24 mouse cellular contexts compared by ENCODE assay signal in the genomic region with DNA sequence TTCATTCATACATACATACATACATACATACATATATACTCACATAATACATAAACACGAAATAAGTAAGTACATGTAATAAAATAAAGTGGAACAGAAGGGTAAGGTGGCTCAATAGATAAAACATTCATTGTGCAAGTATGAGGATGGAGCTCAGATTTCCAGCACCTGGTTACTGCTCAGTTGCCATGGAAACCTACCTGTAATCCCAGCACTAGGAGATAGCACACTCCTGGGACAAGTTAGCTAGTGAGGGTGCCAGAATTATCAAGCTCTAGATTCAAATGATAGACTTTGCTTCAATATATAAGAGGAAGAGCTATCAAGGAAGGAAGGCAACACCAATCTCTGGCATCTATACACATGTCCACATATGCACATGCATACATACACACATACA.
A peak's percentile ranks its signal among the peaks of the same experiment; 100 is the strongest.
DNase-seq lines count a peak whose midpoint lies in the region; ATAC-seq and TF ChIP-seq lines count a peak whose summit lies in the region.
"Had no signal": no experiment of that assay in that cellular context is flagged by ENCODE, and none has a peak within 500 bp of the region (broad histone marks: within the 10 kb centered on the region; RNA-seq: fewer than 3 reads in every experiment).

No protein-coding gene starts in this region.

- H3K27me3 ChIP-seq in hindbrain, postnatal 0 days (ENCODE audit: insufficient read depth, low read length): no peaks in the 10 kb centered on the region
- no peaks in the 10 kb centered on the region for H3K27me3 ChIP-seq in hindbrain, embryonic 10.5 days (ENCODE audit: insufficient read depth, poor library complexity, severe bottlenecking)
- H3K27me3 ChIP-seq in midbrain, embryonic 16.5 days (ENCODE audit: control insufficient read depth, insufficient read depth, low read depth, low read length): no peaks in the 10 kb centered on the region
- H3K27me3 ChIP-seq in midbrain, embryonic 11.5 days (ENCODE audit: control insufficient read depth, insufficient read depth, low read length): no peaks in the 10 kb centered on the region
- H3K27me3 ChIP-seq in midbrain, postnatal 0 days (ENCODE audit: insufficient read depth, low read length): no peaks in the 10 kb centered on the region
- H3K27me3 ChIP-seq: embryonic facial prominence, embryonic 13.5 days; forebrain, embryonic 12.5 days; hindbrain, embryonic 15.5 days had no signal

- H3K4me1 ChIP-seq in hindbrain, postnatal 0 days (ENCODE audit: insufficient read depth, low read length): no peaks in the 10 kb centered on the region
- H3K4me1 ChIP-seq in hindbrain, embryonic 10.5 days (replicated peaks): no peaks in the 10 kb centered on the region
- peaks cover 2% of the 10 kb centered on the region; the same call in 1 of the 2 replicates for H3K4me1 ChIP-seq in midbrain, embryonic 16.5 days (ENCODE audit: control insufficient read depth, insufficient read depth, low read length)
- H3K4me1 ChIP-seq in midbrain, embryonic 11.5 days (ENCODE audit: control insufficient read depth, insufficient read depth, low read length): no peaks in the 10 kb centered on the region
- no peaks in the 10 kb centered on the region for H3K4me1 ChIP-seq in midbrain, postnatal 0 days (ENCODE audit: insufficient read depth, low read length)
- H3K4me1 ChIP-seq: embryonic facial prominence, embryonic 10.5 days; embryonic facial prominence, embryonic 13.5 days; forebrain, embryonic 12.5 days; hindbrain, embryonic 15.5 days had no signal

- no peak overlapping the region for H3K27ac ChIP-seq in hindbrain, postnatal 0 days
- H3K27ac ChIP-seq in hindbrain, embryonic 10.5 days: no peak overlapping the region
- no peak overlapping the region for H3K27ac ChIP-seq in midbrain, embryonic 16.5 days (ENCODE audit: low read length)
- H3K27ac ChIP-seq in midbrain, embryonic 11.5 days (ENCODE audit: low read depth, low read length): no peak overlapping the region
- no peak overlapping the region for H3K27ac ChIP-seq in midbrain, postnatal 0 days (ENCODE audit: low read depth, low read length)
- H3K27ac ChIP-seq: embryonic facial prominence, embryonic 10.5 days; embryonic facial prominence, embryonic 13.5 days; forebrain, embryonic 12.5 days; gastrocnemius, adult 2 months; hindbrain, embryonic 15.5 days had no signal

- ATAC-seq in hindbrain, postnatal 0 days: no peak
- ATAC-seq in midbrain, embryonic 16.5 days: peak; percentile 51; the same call in 1 of the 2 replicates
- no peak for ATAC-seq in midbrain, embryonic 11.5 days (ENCODE audit: low FRiP score)
- ATAC-seq in midbrain, postnatal 0 days (ENCODE audit: low FRiP score): no peak
- ATAC-seq: CD4-positive, CD25-positive, alpha-beta regulatory T cell, adult 4 months; forebrain, embryonic 16.5 days; inflammation-experienced regulatory T-cells, adult 6 months had no signal

- H3K36me3 ChIP-seq in hindbrain, postnatal 0 days (ENCODE audit: insufficient read depth, low read length): no peaks in the 10 kb centered on the region
- no peaks in the 10 kb centered on the region for H3K36me3 ChIP-seq in hindbrain, embryonic 10.5 days
- no peaks in the 10 kb centered on the region for H3K36me3 ChIP-seq in midbrain, embryonic 16.5 days (ENCODE audit: control insufficient read depth, insufficient read depth, low read length)
- no peaks in the 10 kb centered on the region for H3K36me3 ChIP-seq in midbrain, embryonic 11.5 days (ENCODE audit: control insufficient read depth, insufficient read depth, low read length)
- no peaks in the 10 kb centered on the region for H3K36me3 ChIP-seq in midbrain, postnatal 0 days (ENCODE audit: insufficient read depth, low read length)
- H3K36me3 ChIP-seq: embryonic facial prominence, embryonic 10.5 days; embryonic facial prominence, embryonic 13.5 days; forebrain, embryonic 12.5 days; hindbrain, embryonic 15.5 days had no signal

- no peak overlapping the region for H3K4me2 ChIP-seq in hindbrain, postnatal 0 days (ENCODE audit: low read depth, low read length)
- H3K4me2 ChIP-seq in midbrain, embryonic 16.5 days (ENCODE audit: low read length): no peak overlapping the region
- no peak overlapping the region for H3K4me2 ChIP-seq in midbrain, embryonic 11.5 days
- H3K4me2 ChIP-seq in midbrain, postnatal 0 days (ENCODE audit: low read depth, low read length, poor library complexity, severe bottlenecking): no peak overlapping the region
- H3K4me2 ChIP-seq: embryonic facial prominence, embryonic 13.5 days; forebrain, embryonic 12.5 days; heart, embryonic 11.5 days; hindbrain, embryonic 15.5 days had no signal

- TF ChIP-seq CTCF in hindbrain, postnatal 0 days (IDR thresholded peaks at IDR 0.05; ENCODE audit: low read depth): no peak
- no peak for TF ChIP-seq CTCF in midbrain, postnatal 0 days (IDR thresholded peaks at IDR 0.05)

- peak; percentile 12 for DNase-seq in hindbrain, postnatal 0 days (ENCODE audit: low spot score)
- DNase-seq in hindbrain, embryonic 10.5 days (ENCODE audit: low spot score): no peak
- no peak for DNase-seq in midbrain, embryonic 11.5 days (ENCODE audit: low spot score, missing footprints)
- DNase-seq in midbrain, postnatal 0 days (ENCODE audit: low spot score): peak; percentile 32
- no peak for DNase-seq in heart, postnatal 4 days
- DNase-seq: adrenal gland, adult 2 months; adrenal gland, postnatal 14 days; cerebellum, adult 11-12 months; cerebellum, adult 8-10 months; cerebellum, postnatal 10 days; cerebellum, postnatal 36 days; embryo, embryonic 11 days; gastrocnemius, adult 2 months; gastrocnemius, postnatal 14 days had no signal

- no peak overlapping the region for H3K9ac ChIP-seq in hindbrain, postnatal 0 days (replicated peaks; ENCODE audit: low read length)
- no peak overlapping the region for H3K9ac ChIP-seq in midbrain, embryonic 16.5 days (ENCODE audit: low read depth, low read length)
- H3K9ac ChIP-seq in midbrain, embryonic 11.5 days (ENCODE audit: low read length): no peak overlapping the region
- H3K9ac ChIP-seq in midbrain, postnatal 0 days (replicated peaks; ENCODE audit: low read length, poor library complexity, severe bottlenecking): no peak overlapping the region
- H3K9ac ChIP-seq: embryonic facial prominence, embryonic 13.5 days; forebrain, embryonic 12.5 days; hindbrain, embryonic 15.5 days had no signal

- no peaks in the 10 kb centered on the region for H3K9me3 ChIP-seq in hindbrain, postnatal 0 days (ENCODE audit: low read length)
- H3K9me3 ChIP-seq in hindbrain, embryonic 10.5 days: 0 out of 2 replicates have a peak, but pooled peaks cover 6% of the 10 kb centered on the region
- H3K9me3 ChIP-seq in midbrain, embryonic 16.5 days (replicated peaks; ENCODE audit: control insufficient read depth, low read length, poor library complexity, severe bottlenecking): no peaks in the 10 kb centered on the region
- no peaks in the 10 kb centered on the region for H3K9me3 ChIP-seq in midbrain, embryonic 11.5 days (ENCODE audit: control insufficient read depth, low read length)
- no peaks in the 10 kb centered on the region for H3K9me3 ChIP-seq in midbrain, postnatal 0 days (ENCODE audit: low read length)
- H3K9me3 ChIP-seq: embryonic facial prominence, embryonic 10.5 days; embryonic facial prominence, embryonic 13.5 days; forebrain, embryonic 12.5 days; hindbrain, embryonic 15.5 days had no signal

- no peak overlapping the region for H3K4me3 ChIP-seq in hindbrain, postnatal 0 days (ENCODE audit: low read length)
- no peak overlapping the region for H3K4me3 ChIP-seq in hindbrain, embryonic 10.5 days
- no peak overlapping the region for H3K4me3 ChIP-seq in midbrain, embryonic 16.5 days (ENCODE audit: low read depth, low read length)
- no peak overlapping the region for H3K4me3 ChIP-seq in midbrain, embryonic 11.5 days (ENCODE audit: low read depth, low read length)
- H3K4me3 ChIP-seq in midbrain, postnatal 0 days (ENCODE audit: low read depth, low read length): no peak overlapping the region
- H3K4me3 ChIP-seq: embryonic facial prominence, embryonic 10.5 days; embryonic facial prominence, embryonic 13.5 days; erythroblast, embryonic 14.5 days; forebrain, embryonic 12.5 days; gastrocnemius, adult 2 months; hindbrain, embryonic 15.5 days had no signal

- 84% methylated on average over 1 of the region's 1 CpGs for WGBS in hindbrain, postnatal 0 days
- WGBS in hindbrain, embryonic 10.5 days: 94% methylated on average over 1 of the region's 1 CpGs
- 83% methylated on average over 1 of the region's 1 CpGs for WGBS in midbrain, embryonic 16.5 days
- WGBS in midbrain, embryonic 11.5 days: 83% methylated on average over 1 of the region's 1 CpGs
- WGBS in midbrain, postnatal 0 days: 96% methylated on average over 1 of the region's 1 CpGs

Comparison
In these comparisons a context has a peak if more than half of its experiments do, and no peak if none do; other contexts are left out.
1. DNase-seq: peak in hindbrain, postnatal 0 days (single experiment) and midbrain, postnatal 0 days (single experiment); none in hindbrain, embryonic 10.5 days (single experiment), midbrain, embryonic 11.5 days (single experiment) and heart, postnatal 4 days (single experiment).